Mouse (Mus musculus): Measurements from ENCODE around the gene Pde8a. TPM values are rescaled to one million over a fixed set of nuclear protein-coding genes. Genes with fewer than 3 reads are reported as not detected.

The Pde8a gene
- total RNA-seq, 2 experiments from 2014 or later, result 9.7 to 10.1 TPM

DNA sequence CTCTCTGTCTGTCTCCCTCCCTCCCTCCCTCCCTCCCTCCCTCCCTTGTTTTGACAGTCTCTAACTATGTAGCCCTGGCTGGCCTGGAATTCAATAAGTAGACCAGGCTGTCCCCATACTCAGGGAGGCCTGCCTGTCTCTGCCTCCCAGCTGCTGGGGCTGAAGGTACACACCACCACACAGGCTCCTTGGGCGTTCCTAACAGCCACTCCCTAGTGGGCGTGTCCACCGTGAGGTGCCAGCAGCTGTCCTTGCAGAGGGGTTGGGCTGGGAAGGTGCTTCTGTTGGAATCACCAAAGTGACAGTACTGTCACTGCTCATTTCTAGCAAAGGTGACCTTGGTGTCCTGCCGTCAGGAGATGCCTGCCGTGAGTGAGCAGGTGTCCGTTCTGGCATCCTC lies 113.5 kb downstream of the Pde8a start:
- DNase-seq (ENCODE audit: low spot score), result no peak
- intact Hi-C loops (cut with DNase I), result no loop called here

DNA sequence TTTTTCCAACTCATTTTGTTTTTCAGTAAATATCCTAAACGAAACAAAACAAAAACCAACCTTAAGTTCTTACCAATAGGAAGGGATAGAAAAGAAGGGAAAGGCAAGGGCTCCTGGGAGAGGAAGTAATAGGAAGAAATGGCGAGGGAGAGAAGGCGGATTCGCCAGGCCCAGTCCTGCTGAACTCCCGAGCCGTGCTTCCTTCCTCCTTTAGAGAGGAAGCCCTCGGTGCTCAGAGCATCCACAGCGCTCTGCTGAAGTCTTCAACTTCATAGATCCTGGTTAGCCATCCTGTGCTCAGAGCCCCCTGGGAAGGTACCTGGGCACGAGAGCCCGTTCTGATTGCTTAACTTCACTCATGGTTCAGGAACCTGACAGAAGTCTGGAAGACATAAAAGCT lies 114.3 kb downstream of the Pde8a start:
- DNase-seq (ENCODE audit: low spot score), result no peak
- intact Hi-C loops (cut with DNase I), result no loop called here

DNA sequence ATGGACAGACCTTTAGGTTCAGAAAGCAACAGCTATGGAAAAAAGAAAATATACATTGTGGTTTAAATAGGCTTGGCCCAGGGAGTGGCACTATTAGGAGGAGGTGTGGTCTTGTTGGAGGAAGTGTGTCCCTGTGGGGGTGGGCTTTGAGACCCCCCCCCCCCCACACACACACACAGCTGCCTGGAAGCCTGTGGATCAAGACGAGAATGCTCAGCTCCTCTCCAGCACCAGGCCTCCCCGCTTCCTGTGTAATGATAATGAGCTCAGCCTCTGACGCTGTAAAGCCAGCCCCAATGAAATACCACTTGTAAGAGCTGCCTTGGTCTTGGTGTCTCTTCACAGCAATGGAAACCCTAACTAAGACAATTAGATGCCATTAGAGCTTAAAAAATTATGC lies 117.4 kb downstream of the Pde8a start:
- intact Hi-C loops (cut with DNase I), result no loop called here
- no peak for DNase-seq (ENCODE audit: low spot score)

DNA sequence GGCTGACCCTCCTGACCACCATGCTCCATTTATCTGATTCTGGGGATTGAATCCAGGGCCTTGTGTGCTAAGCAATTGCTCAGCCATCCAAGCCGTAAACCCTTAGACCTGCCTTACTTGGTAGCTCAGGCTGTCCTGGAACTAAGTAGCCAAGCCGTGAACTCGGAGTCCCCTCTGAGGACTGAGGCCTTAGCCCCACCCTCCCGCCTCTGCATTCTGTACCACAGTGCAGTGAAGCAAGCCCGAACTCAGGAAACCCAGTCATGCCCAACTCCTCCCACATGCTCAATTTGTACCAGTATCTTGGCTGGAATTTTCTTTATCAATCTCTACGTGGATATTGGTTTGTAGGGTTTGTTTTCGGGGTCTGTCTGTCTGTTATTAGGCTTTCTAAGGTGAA lies 118.5 kb downstream of the Pde8a start:
- intact Hi-C loops (cut with DNase I), result no loop called here
- no peak for DNase-seq (ENCODE audit: low spot score)

DNA sequence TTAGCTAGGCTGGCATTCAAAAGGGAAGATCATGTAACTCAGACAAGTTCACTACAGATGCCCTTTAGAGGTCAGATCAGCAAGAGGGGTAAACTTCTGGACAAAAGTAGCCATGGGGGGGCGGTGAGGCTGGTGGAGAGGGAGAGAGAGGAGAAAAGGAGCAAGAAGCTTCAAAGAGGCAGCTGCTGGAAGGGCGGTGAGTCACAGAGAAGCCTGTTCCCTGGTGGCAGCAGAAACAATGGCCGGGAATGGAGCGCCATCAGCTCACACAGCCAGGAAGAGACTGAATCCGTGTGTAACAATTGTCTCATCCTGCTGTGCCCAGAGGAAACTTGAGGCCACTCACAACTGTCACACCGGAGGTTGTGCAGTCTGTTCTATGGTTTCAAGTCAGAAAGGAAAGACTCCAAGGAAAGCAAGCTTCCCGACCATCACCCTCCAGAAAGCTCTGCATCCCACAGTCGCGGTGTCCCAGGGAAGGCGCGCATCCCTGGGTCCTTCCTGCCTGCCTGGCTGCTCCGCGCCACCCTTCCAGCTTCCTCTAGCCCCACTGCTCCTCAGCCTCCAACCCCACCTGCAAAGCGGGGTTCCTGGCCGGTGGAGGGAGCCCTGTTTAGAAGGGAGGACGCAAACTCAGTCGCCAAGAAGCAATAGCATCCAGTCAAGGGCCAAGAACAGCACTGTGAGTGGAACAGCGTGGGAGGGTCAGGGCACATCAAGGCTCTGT lies 122.5 kb downstream of the Pde8a start:
- peak; percentile 20 for DNase-seq (ENCODE audit: low spot score)
- intact Hi-C loops (cut with DNase I), result loop anchor here (1.0 kb wide), 1 partner anchor 169 kb away; no protein-coding TSS in a partner anchor

DNA sequence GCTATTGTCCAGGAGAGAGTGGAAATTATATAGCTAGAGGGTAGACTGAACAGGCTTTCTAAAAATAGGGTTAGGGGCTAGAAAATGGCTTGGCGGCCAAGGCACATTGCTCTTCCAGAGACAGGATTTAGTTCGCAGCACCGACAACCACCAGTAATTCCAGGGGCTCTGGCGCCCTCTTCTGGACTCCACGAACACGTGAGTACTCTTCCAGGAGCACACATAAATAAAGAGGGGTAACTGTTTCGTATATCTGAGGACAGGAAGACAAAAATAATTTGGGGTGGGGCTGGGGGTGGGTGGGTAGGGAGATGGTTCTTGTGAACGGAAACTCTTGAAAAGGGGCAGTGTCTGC lies 123.0 kb downstream of the Pde8a start:
- DNase-seq (ENCODE audit: low spot score), result no peak
- intact Hi-C loops (cut with DNase I), result loop anchor here (1.0 kb wide), 1 partner anchor 169 kb away; no protein-coding TSS in a partner anchor

DNA sequence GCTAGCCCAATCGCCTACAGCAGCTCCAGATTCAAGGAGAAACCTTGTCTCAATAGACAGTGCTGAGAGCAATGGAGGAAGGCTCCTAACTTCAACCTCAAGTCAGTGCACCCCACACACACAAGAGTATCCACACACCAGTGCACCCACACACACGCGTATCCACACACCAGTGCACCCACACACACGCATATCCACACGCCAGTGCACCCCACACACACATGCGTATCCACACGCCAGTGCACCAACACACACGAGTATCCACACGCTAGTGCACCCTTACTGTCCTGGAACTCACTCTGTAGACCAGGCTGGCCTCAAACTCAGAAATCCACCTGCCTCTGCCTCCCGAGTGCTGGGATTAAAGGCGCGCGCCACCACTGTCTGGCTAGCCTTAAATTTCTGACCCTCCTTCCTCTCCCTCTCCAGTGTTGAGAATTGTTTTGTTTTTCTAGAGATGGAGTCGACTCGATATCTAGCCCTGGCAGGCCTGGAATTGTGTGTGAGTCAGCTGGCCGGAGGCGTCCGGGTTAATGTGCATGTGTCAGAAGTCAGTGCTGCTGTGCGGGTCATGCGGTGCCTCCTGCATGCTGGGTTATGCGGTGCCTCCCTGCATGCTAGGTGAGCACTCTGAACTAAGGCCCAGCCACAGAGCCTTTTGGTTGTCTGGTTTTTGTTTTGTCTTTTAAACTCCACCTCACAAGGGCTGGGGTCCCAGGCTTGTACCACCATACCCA lies 124.6 kb downstream of the Pde8a start:
- intact Hi-C loops (cut with DNase I), result loop anchor here (2.0 kb wide), 1 partner anchor 129 kb away; no protein-coding TSS in a partner anchor
- no peak for DNase-seq (ENCODE audit: low spot score)

DNA sequence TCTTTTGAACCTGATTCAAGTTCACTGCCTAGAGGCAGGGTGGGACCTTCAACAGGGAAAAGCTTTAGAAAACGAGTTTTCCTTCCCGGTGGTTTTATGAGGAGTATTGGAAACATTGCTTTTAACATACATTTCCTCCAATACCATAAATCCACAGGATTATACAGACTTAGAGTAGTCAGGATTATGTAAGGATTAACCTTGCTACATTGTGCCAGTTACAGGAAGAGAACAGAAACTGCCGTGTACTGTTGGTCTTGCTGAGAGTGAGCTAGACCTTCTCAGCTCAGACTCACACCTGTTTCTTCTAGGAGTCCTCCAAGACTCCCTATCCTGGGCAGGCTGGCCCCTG lies 125.1 kb downstream of the Pde8a start:
- DNase-seq (ENCODE audit: low spot score), result no peak
- intact Hi-C loops (cut with DNase I), result loop anchor here (2.0 kb wide), 1 partner anchor 130 kb away; no protein-coding TSS in a partner anchor

DNA sequence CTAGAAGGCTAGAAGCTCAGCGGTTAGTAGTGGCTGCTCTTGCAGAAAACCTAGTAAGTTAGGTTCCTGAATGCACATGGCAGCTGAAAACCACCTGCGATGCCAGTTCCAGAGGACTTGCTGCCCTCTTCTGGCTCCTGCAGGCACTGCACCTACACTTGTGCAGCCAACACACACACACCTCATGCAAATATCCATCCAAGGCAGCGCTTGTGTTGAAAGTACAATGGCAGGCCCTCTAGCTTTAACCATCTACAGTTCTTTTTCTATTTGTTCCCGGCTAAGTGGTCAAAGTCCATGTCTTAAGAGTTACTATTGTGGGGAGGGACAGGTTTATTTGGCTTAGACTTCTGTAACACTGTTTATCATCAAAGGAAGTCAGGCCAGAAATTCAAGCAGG lies 126.4 kb downstream of the Pde8a start:
- DNase-seq (ENCODE audit: low spot score), result no peak
- intact Hi-C loops (cut with DNase I), result loop anchor here (2.0 to 10.0 kb wide), 5 partner anchors 131 to 475 kb away; partner anchors contain the start of genes Fsd2, Zfp592 and Zscan2

DNA sequence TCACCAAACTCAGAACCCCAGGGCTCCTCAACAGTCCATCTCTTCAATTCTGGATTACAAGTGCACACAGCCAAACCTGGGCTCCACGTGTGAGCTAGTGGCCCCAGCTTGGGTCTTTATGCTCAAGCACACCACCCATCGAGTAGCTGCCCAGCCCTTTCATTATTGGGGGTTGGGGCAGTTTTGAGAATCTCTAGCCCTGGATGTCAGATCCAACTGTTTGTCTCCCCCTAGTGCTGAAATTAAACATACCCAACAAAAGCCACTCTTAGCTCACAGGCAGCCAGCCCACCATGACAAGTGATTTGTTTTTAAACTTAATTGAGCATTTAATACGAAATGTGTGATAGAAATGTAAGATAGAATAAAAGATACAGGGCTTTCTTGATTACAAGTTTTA lies 128.2 kb downstream of the Pde8a start:
- intact Hi-C loops (cut with DNase I), result loop anchor here (10.0 kb wide), 4 partner anchors 223 to 477 kb away; partner anchors contain the start of genes Fsd2, Zfp592 and Zscan2
- DNase-seq (ENCODE audit: low spot score), result no peak

DNA sequence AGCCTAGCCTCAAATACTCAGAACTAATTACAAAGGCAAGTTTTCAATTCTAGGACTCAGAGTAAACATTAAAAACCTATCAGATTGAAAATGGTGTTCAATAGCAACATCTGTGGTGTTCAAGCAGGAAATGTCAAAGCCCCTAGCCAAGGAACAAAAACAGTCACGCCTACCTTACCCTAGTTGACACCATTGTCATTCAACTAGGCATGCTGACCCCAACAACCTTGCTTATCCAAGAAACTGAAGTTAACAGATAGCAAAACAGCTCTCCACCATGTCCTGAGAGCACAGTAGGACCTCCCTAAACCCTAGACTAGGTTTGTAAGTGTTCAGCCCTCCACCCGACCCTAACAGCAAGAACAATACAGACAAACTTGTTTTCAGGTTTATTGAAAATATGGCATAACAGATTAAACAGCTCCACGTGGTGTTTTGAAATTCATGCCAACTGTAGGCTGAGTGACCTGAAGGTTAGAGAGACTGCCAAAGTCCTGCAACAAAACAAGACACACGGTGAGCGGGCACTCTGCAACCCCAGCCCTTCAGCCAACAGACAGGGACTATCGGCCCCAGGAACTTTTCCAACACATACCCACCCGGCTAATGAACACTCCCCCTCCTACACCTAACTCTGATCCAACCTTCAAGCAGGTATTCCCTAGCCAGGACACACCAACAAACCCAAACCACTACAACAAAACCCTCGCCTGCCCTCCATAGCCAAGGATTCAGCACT lies 129.1 kb downstream of the Pde8a start:
- intact Hi-C loops (cut with DNase I), result loop anchor here (10.0 kb wide), 4 partner anchors 222 to 478 kb away; partner anchors contain the start of genes Fsd2, Zfp592 and Zscan2
- no peak for DNase-seq (ENCODE audit: low spot score)

DNA sequence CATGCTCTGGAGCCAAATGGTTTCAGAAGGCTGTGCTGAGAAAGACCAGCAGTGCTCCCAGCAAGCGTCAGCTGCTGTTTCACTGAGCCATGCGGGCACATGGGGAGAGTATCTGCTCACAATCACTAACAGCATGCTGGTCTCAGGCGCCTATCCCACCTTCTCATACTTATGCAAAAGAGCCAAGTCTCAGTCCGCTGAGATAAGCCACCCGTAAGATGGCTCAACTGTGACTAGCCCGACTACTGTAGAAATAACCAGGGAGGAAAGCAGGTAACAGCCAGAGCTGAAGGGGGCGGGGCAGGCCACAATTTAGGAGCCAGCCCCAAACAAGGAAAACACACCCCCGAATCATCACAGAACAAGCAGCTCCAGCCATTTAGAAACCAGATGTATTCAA lies 129.9 kb downstream of the Pde8a start:
- no peak for DNase-seq (ENCODE audit: low spot score)
- intact Hi-C loops (cut with DNase I), result loop anchor here (10.0 kb wide), 4 partner anchors 221 to 479 kb away; partner anchors contain the start of genes Fsd2, Zfp592 and Zscan2

DNA sequence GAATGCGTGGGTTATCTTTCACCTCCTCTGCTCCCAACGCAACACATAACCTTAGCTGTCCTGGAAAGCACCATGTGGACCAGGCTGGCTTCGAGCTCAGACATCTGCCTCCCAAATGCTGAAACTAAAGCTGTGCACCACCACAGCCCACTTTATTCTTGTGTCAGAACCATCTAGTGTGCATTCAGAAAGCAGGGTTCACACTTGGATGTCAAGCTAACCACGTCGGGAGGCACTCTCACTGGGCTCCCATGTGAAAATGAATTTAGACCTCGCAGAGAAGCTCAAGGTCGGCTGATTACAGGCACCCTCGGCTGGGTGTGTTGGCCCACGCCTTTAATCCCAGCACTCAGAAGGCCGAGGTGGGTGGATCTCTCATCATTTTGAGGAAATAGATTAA lies 130.4 kb downstream of the Pde8a start:
- intact Hi-C loops (cut with DNase I), result loop anchor here (10.0 kb wide), 4 partner anchors 221 to 479 kb away; partner anchors contain the start of genes Fsd2, Zfp592 and Zscan2
- no peak for DNase-seq (ENCODE audit: low spot score)

DNA sequence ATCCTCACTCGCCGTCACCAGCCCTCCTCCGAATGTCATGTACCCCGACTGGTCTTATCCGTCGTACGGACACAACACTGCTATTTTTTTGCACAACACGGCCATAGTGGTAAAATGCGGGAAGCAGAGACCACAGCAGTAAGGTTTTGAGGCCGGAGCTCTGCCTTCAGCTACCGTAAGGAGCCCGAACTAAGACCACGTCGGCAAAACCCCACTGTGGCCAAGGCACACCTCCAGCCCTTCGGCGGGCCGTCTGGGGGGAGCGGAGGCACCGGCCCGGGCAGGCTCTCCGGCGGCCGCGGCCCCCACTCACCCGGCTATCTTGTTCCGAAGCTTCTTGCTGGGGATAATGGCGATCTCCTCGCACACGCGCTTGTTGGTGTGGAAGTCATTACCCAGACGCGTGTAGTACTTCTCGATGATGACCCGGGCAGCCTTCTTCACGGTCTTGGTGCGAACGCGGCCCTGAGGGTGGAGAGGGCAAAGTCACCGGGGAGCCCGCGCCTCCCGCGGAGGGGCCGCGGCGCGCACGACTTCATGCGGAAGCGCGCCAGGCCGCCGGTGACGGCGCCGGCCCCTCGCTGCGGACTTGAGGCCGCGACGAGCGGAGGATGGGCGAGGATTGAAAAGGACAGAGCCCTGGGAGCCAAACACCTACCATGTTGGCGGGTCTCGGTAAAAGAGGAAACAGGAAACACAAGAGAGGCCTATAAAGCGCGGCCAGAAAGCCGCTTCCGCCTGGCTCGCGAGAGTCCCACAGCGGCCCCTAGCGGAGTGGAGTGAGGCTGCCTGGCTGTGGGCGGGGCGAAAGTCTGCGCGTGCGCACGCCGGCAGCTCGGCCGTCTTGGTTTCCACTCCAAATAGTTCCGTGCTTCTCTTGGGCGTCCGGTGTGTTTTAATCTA lies 131.4 kb downstream of the Pde8a start, which contains the start of gene Rps17:
TSS of gene Rps17 (minus strand) at position 711 of the 903 bp plus-strand sequence.
- DNase-seq (ENCODE audit: low spot score), result peak; percentile 92
- intact Hi-C loops (cut with DNase I), result loop anchor here (5.0 to 10.0 kb wide), 5 partner anchors 178 to 480 kb away; partner anchors contain the start of genes Fsd2, Zfp592 and Zscan2

DNA sequence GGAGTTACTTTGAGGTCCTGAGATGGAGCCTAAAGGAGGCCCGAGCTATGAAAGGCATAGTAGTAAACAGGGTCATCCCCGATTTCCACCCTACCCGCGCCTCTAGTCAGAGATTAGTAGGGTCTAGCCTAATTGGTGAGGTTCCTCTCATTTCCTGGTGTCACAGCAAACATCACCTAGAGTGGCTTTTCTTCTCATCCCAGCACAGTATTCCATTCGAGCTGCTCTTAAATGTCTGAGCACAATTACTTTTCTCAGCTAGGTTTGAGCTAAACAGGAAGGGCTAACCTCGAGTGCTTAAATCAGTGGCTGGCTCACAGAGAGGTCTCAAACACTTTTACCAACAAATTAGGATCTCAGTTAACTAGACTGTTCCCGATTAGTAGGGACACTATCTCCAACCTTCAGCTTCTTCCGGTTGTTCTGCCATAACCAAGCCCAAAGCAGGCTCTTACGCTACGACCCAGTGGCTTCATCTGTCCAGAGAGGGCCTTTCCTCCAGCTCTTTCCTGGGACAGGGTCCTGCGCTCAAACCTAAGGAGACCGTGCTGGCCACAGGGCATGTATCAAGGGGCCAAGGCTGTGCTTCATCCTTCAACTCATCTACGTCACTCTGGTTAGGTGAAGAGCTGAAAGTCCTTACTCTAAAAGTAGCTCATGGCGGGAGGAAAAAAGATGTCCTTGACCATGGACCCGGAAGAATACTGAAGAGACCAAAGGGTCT lies 132.2 kb downstream of the Pde8a start:
- intact Hi-C loops (cut with DNase I), result loop anchor here (5.0 to 10.0 kb wide), 5 partner anchors 177 to 481 kb away; partner anchors contain the start of genes Fsd2, Zfp592 and Zscan2

DNA sequence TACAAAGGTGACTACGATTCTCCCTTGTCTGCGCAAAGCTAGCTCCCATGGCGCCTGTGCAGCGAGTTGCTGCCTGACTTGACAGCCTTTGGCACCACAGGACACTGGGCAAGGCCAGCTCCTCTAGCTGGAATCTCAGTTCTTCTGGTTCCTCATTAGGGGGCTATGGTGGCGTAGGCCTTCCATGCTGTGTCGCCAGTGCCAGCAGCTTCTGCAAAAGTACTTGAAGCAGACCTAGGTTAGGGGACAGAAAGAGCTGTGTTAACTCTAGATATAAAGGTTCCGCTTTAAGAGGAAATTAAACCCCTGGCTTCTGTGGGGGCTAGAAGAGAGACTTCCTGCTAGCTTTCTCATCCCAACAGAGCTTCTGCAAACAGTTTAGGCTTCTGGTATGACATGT lies 134.8 kb downstream of the Pde8a start:
- intact Hi-C loops (cut with DNase I), result loop anchor here (5.0 to 10.0 kb wide), 5 partner anchors 174 to 483 kb away; partner anchors contain the start of genes Fsd2, Zfp592 and Zscan2
- DNase-seq (ENCODE audit: low spot score), result no peak

More for the DNA sequence above, 132.2 kb downstream of the Pde8a start:
- DNase-seq (ENCODE audit: low spot score), result no peak

DNA sequence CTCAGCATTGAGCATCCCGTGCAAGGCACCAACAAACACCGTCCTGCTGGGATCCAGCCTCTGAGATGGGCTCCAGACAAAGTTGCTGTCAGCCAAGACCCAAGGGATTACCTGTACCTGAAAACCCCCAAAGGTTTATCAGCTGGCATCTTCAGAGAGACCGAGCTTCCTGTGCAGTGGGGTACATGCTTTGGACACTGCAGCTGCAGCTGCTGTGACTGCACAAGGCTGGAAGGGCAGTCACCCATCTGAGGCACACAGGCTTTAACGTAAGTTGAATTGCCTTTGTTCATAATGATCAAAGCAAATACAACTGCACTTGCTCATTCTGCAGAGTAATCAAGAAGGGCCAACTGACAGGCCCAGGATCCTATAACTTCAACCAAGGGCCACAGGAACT lies 138.4 kb downstream of the Pde8a start:
- no peak for DNase-seq (ENCODE audit: low spot score)
- intact Hi-C loops (cut with DNase I), result no loop called here

DNA sequence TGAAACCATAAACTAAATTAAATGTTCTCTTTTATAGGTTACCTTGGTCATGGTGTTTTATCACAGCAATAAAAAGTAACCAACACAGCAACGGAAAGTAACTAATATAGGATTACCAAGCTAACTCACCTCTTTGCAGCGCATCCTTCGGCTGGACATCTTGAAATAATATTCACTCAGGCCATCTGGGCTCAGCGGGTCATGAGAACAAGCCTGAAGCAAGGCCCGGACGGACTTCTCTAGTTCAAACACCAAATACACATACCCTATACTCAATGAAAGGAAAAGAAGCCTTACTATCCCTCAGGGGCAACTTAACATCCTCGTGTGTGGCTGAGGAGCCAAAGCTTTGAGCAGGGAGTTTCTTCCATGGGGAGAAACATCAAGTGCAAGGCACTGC lies 142.3 kb downstream of the Pde8a start:
- intact Hi-C loops (cut with DNase I), result no loop called here
- DNase-seq (ENCODE audit: low spot score), result no peak
